Mouse (Mus musculus) neural tube, embryonic 14.5 days (tissue): Measurements from ENCODE around the gene Ak7. TPM values are rescaled to one million over a fixed set of nuclear protein-coding genes. Genes with fewer than 3 reads are reported as not detected.

Experiments used
- ATAC-seq: fragments of 200-750 bp; cut with Nextera tagmentation; 2 replicates; pipeline ENCODE4 v1.8.0; 2017; ENCODE audit warnings: low read depth, mild to moderate bottlenecking, moderate TSS enrichment, moderate library complexity
- H3K27ac ChIP-seq: fragments of 300-500 bp; sonication (generic); 2 replicates; pipeline ENCODE4 v1.5.1; 2014; ENCODE audit warnings: low read depth, mild to moderate bottlenecking, control low read depth, low read length, moderate library complexity, mixed read lengths
- H3K27me3 ChIP-seq: fragments of 300-500 bp; sonication (generic); 2 replicates; pipeline ENCODE4 v1.6.1; 2014; ENCODE audit warnings: low read length; ENCODE audit not compliant: control insufficient read depth, insufficient read depth
- H3K36me3 ChIP-seq: fragments of 300-500 bp; sonication (generic); 2 replicates; pipeline ENCODE4 v1.6.1; 2014; ENCODE audit warnings: low read length, mixed read lengths; ENCODE audit not compliant: control insufficient read depth, insufficient read depth
- H3K4me1 ChIP-seq: fragments of 300-500 bp; sonication (generic); 2 replicates; pipeline ENCODE4 v1.6.1; 2014; ENCODE audit warnings: low read length; ENCODE audit not compliant: control insufficient read depth, insufficient read depth
- H3K4me2 ChIP-seq: fragments of 300-500 bp; sonication (generic); 2 replicates; pipeline ENCODE4 v1.6.1; 2014; ENCODE audit warnings: mild to moderate bottlenecking, low read depth, low read length, control low read depth
- H3K4me3 ChIP-seq: fragments of 300-500 bp; sonication (generic); 2 replicates; pipeline ENCODE4 v1.5.1; 2014; ENCODE audit warnings: low read depth, low read length, control low read depth, mixed read lengths
- H3K9ac ChIP-seq: fragments of 300-500 bp; sonication (generic); replicated peaks from 2 replicates; pipeline ENCODE4 v1.6.1; 2014; ENCODE audit warnings: low read depth, mild to moderate bottlenecking, control low read depth, low read length, mixed read lengths
- H3K9me3 ChIP-seq: fragments of 300-500 bp; sonication (generic); 2 replicates; pipeline ENCODE4 v1.6.1; 2016; ENCODE audit warnings: low read length; ENCODE audit not compliant: control insufficient read depth
- WGBS: fragments of 180-500 bp; shearing (Covaris S2); extraction: QIAGEN DNeasy Blood & Tissue Kit; methylation state at CpG from one replicate; pipeline ENCODE4 v1.1.7; 2014; 5-methylcytosine and 5-hydroxymethylcytosine counted together
- polyA plus RNA-seq: library from polyadenylated mRNA; unstranded; fragments of >200 nt; fragmentation: Nextera tagmentation; extraction: Ambion mirVana; gene quantifications from 2 replicates; pipeline ENCODE4 v1.2.1, GENCODE M21; 2014

The Ak7 gene
- polyA plus RNA-seq, 1 experiment from 2014 or later: 1.1 TPM

DNA sequence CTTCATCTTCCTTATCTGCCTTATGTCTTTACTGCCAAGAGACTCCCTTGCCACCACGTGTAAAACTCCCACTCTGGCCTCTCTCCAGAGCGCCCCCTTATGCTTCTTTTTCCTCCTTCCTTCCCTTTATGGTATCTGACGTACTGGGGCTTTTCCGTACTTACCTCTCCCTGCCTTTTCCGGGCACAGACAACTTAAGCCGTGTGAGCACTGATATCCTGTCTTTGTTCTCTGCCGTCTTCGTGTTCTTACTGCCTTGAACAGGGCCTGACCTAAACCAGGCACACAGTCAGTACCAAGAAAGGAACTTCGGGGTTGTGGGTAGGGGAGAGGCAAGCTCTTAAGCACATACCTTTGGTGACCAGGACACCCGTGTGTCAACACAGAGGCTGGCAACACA is 63.9 kb downstream of the Ak7 start:
- Histone ChIP-seq H3K4me1 (no peaks in the 10 kb centered on the region), H3K4me3 (no peak overlapping the region), H3K4me2 (no peak overlapping the region), H3K9ac (no peak overlapping the region), H3K36me3 (no peaks in the 10 kb centered on the region), H3K27me3 (no peaks in the 10 kb centered on the region), H3K27ac (no peak overlapping the region), H3K9me3 (no peaks in the 10 kb centered on the region)
- WGBS: 77% methylated on average over 10 of the region's 10 CpGs
- no peak for ATAC-seq

DNA sequence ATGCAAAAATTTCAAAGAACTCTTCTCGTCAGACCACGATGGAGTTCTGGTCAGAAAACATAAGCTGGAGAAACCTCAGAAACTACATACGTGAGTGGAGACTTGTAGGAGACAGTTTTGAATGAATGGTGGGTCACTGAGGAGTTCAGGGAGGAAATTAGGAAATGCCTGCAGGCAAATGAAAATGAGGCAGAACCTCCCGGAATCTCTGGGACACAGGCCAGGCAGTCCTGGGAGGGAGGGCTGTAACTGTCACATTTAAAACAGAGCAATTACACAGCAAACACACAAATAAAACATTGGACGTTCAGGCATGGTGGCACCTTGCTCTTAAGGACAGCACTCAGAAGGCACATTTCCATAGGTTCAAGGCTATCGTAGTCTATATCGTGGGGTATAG is 69.1 kb downstream of the Ak7 start:
- Histone ChIP-seq H3K27ac (no peak overlapping the region), H3K9ac (no peak overlapping the region), H3K4me1 (no peaks in the 10 kb centered on the region), H3K4me3 (no peak overlapping the region), H3K4me2 (no peak overlapping the region), H3K36me3 (no peaks in the 10 kb centered on the region), H3K27me3 (no peaks in the 10 kb centered on the region), H3K9me3 (no peaks in the 10 kb centered on the region)
- no peak for ATAC-seq
- WGBS: 74% methylated on average over 7 of the region's 7 CpGs

- Histone ChIP-seq H3K27ac (no peak overlapping the region), H3K4me1 (no peaks in the 10 kb centered on the region), H3K4me2 (no peak overlapping the region), H3K36me3 (no peaks in the 10 kb centered on the region), H3K9ac (no peak overlapping the region), H3K27me3 (no peaks in the 10 kb centered on the region), H3K9me3 (no peaks in the 10 kb centered on the region), H3K4me3 (no peak overlapping the region)
- no peak for ATAC-seq
- whole genome bisulfite sequencing: 90% methylated on average over 4 of the region's 4 CpGs
These were observed 71.9 kb downstream of the Ak7 start for GRCm38 (mm10) chr12:105777651-105778050.

DNA sequence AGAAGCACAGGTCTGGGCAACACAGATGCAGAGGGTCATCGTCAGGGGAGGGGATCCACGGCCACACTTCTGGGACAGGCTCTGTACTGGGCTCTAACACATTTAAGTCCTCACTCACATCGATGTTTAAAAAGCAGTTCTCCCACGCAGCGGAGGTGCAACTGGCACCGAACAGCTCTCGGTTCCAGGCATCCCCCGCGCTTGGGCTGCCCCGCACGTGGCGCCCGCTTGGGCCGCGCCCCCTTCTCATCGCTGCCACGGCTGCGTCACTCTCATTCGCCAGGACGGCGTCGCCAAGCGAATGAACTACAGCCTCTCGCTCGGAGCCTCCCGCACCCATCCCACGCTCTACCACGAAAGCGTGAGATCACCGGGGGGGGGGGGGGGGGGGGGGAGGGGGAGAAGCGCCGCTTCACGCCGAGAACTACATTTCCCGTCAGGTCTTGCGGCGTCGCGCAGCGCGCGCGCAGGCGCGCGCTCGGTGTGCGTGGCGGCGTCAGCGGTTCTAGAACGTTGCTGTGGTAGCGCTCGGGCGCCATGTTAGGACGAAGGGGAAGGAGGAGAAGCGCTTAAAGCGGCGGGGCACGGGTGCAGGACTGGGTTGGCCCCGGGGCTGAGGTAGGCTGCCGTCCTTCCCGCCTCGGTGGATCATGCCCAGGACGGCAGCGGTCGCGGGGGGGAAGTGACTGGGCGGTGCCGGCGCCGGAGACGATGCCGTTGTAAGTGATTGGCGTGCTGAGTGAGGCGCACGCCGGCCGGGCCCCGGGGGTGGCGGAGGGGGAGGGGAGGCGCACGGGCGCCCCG is 78.6 kb downstream of the Ak7 start, which contains the start of gene Papola:
Papola (plus strand) TSS at position 499 of the 804 bp plus-strand sequence.
- Histone ChIP-seq H3K27me3 (no peaks in the 10 kb centered on the region), H3K36me3 (no peaks in the 10 kb centered on the region), H3K9ac (peak within 1 kb of the TSS; percentile 87), H3K4me3 (peak within 1 kb of the TSS; percentile 87), H3K9me3 (no peaks in the 10 kb centered on the region), H3K4me2 (peak within 1 kb of the TSS; percentile 72), H3K27ac (peak within 1 kb of the TSS; percentile 97), H3K4me1 (peaks cover 16% of the 10 kb centered on the region)
- 0% methylated on average over 67 of the region's 85 CpGs for WGBS
- ATAC-seq: peak; percentile 96

DNA sequence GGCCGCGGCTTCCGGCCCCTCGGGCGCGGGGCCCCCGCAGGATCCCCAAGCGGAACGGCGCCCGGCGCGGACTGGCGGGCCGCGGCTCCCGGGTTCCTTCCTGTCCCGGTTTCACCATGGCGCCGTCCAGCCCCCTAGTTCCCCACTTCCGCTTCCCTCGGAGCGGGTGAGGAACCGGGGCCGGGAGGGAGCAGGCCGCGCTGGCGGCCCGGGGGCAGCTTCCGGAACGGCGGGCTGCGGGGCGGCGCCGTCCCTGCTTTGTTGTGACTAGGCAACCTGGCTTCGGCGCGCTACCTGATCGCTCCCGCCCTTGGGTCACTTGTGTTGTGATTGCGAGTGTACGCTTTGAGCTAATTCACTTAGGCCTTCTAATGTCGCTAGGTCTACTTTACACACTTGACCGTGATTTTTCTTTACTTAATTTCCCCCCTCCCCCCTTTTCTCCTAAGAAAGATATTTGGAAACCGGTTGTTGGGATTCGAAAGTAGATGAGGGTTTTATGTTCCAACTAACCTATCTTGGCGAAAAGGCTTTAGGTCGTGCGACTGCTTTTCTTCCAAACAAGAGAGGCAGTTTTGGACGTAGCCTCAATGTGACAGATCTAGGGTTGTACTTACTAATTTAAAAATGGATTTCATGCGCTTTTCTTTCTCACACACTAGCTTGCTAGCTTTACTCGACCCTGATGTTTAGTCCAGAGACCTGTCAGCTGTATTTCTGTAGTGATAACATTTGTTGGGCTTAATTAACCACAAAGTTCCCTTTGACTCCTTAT is 79.4 kb downstream of the Ak7 start:
- H3K4me3 ChIP-seq: peak overlapping the region; percentile 87
- no peaks in the 10 kb centered on the region for H3K36me3 ChIP-seq
- peaks cover 16% of the 10 kb centered on the region for H3K4me1 ChIP-seq
- no peaks in the 10 kb centered on the region for H3K27me3 ChIP-seq
- WGBS: under 1% methylated on average over 38 of the region's 53 CpGs
- peak overlapping the region; percentile 66 for H3K4me2 ChIP-seq
- H3K9ac ChIP-seq: peak overlapping the region; percentile 87
- H3K27ac ChIP-seq: peak overlapping the region; percentile 97
- peak; percentile 68 for ATAC-seq
- no peaks in the 10 kb centered on the region for H3K9me3 ChIP-seq

GRCm38 (mm10) chr12:105786113-105786512 is 80.3 kb downstream of the Ak7 start:
- H3K9me3 ChIP-seq: no peaks in the 10 kb centered on the region
- no peaks in the 10 kb centered on the region for H3K36me3 ChIP-seq
- peak overlapping the region; percentile 87; the same call in 1 of the 2 replicates for H3K9ac ChIP-seq
- H3K4me2 ChIP-seq: peak overlapping the region; percentile 66
- no peak overlapping the region for H3K27ac ChIP-seq
- ATAC-seq: no peak
- H3K4me1 ChIP-seq: peaks cover 16% of the 10 kb centered on the region
- 96% methylated on average over 1 of the region's 1 CpGs for WGBS
- no peaks in the 10 kb centered on the region for H3K27me3 ChIP-seq
- H3K4me3 ChIP-seq: peak overlapping the region; percentile 87

- Histone ChIP-seq H3K27me3 (no peaks in the 10 kb centered on the region), H3K4me2 (no peak overlapping the region), H3K27ac (no peak overlapping the region), H3K4me1 (peaks cover 16% of the 10 kb centered on the region), H3K9me3 (no peaks in the 10 kb centered on the region), H3K4me3 (no peak overlapping the region), H3K36me3 (no peaks in the 10 kb centered on the region), H3K9ac (no peak overlapping the region)
- WGBS: 100% methylated on average over 2 of the region's 2 CpGs
- ATAC-seq: no peak
These were observed 81.8 kb downstream of the Ak7 start for GRCm38 (mm10) chr12:105787626-105788025.

DNA sequence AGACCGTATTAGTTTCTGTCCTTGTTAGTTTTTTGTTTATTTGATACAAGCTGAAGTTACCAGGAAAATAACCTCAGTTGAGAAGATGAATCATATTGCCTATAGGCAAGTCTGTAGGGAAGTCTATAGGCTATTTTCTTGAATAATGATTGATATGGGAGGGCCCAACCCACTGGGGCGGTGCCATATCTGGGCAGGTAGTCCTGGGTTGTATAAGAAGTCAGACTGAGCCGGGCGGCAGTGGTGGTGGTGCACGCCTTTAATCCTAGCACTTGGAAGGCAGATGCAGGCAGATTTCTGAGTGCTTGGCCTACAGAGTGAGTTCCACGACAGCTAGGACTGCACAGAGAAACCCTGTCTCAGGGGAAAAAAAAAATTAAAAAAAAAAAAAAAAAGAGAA is 84.1 kb downstream of the Ak7 start:
- ATAC-seq: no peak
- H3K4me3 ChIP-seq: no peak overlapping the region
- no peaks in the 10 kb centered on the region for H3K36me3 ChIP-seq
- no peaks in the 10 kb centered on the region for H3K9me3 ChIP-seq
- 90% methylated on average over 6 of the region's 6 CpGs for WGBS
- no peak overlapping the region for H3K9ac ChIP-seq
- peaks cover 16% of the 10 kb centered on the region for H3K4me1 ChIP-seq
- H3K27me3 ChIP-seq: no peaks in the 10 kb centered on the region
- no peak overlapping the region for H3K27ac ChIP-seq
- no peak overlapping the region for H3K4me2 ChIP-seq

GRCm38 (mm10) chr12:105794896-105795295 is 89.1 kb downstream of the Ak7 start:
- ATAC-seq: no peak
- H3K27me3 ChIP-seq: no peaks in the 10 kb centered on the region
- WGBS: 96% methylated on average over 2 of the region's 2 CpGs

More at GRCm38 (mm10) chr12:105794896-105795295, 89.1 kb downstream of the Ak7 start:
- Histone ChIP-seq H3K27ac (no peak overlapping the region), H3K4me3 (no peak overlapping the region), H3K4me2 (no peak overlapping the region), H3K9ac (no peak overlapping the region), H3K36me3 (peaks cover 4% of the 10 kb centered on the region), H3K9me3 (no peaks in the 10 kb centered on the region), H3K4me1 (no peaks in the 10 kb centered on the region)
